Mouse (Mus musculus) cerebellum, postnatal 36 days (tissue): ENCODE measurements around the gene Sema4a.

ENCODE experiments used
- DNase-seq, 2 experiments: peaks; one replicate each; pipeline ENCODE4 v3.0.0; 2021 to 2022; ENCODE audit warnings: mixed read lengths in 2 of 2

Sema4a gene

DNA sequence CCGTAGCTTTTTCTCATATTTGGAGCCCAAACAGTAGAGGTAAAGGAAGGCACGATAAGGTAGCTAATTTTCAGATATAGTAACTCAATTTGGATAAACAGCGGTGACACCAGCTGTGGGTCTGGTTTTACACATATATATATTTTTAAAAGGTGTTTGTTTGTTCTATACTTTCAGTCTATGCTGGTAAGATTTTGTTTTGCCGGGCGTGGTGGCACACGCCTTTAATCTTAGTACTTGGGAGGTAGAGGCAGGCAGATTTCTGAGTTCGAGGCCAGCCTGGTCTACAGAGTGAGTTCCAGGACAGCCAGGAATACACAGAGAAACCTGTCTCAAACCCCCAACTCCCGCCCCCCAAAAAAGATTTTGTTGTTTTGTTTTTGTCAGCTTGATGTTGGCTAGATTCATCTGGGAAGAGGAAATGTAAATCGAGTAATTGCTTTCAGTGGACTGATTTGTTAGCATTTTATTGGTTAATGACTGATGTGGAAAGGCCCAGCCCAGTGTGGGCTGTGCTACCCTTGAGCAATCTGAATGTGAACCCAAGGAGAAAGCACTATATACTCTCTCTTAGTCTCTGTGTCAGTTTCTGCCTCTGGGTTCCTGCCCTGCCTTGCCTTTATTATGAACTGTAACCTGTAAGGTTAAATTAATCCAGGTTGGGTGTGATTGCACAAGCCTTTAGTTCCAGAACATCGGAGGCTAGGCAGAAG lies 35.1 kb downstream of the Sema4a start:
- DNase-seq = no peak

DNA sequence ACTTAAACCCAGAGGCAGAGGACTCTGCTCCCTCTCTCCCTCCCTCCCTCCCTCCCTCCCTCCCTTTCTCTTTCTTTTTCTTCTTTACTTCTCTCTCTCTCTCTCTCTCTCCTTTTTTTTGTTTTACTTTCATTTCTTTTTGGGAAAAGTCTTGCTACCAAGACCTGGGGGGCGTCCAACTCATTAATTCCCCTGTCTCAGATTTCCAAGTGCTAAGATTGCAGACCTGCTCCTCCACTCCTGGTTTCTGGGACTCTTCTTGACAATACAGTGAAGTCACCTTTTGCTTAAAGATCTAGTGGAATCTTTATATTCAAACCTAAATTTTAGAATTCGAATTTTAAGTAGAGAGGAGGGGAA lies 35.7 kb downstream of the Sema4a start:
- DNase-seq = no peak

DNA sequence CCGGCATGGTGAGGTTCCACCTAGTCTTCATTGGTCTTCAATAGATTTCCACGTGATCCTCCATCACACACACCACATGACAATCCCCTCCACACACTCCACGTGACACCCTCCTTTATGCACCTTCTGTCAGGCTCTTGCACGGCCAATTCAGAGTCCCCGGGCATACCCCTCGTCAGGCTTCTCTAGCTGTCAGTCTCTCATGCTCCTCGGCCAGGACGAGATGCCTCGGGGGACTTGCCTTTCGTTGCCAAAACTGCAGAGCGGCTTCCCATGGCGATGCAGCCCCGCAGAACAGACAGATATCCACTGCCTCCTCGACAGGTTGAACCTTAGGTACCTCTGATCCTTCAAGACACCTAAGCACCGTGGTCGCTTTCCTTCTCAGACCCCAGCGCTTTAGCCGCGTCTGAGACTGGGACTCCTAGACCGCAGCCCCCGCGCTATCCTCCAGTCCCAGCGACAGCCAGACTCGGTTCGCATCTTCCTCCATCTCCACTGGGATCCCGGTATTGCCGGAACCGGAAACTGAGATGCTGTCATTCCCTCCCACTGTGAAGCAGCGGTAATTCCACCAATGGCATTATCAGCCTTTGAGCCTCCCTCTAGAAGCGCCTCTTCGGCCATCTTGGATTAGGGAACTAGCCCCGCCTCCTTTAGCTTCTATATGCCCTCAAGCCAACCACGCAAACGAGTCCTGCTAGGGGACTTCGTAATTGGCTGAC lies 36.2 kb downstream of the Sema4a start, which contains the start of gene Slc25a44:
Gene Slc25a44, minus strand, starts transcription at position 535 of the 725 bp plus-strand sequence.
- peak; percentile 92 to 95 for DNase-seq

DNA sequence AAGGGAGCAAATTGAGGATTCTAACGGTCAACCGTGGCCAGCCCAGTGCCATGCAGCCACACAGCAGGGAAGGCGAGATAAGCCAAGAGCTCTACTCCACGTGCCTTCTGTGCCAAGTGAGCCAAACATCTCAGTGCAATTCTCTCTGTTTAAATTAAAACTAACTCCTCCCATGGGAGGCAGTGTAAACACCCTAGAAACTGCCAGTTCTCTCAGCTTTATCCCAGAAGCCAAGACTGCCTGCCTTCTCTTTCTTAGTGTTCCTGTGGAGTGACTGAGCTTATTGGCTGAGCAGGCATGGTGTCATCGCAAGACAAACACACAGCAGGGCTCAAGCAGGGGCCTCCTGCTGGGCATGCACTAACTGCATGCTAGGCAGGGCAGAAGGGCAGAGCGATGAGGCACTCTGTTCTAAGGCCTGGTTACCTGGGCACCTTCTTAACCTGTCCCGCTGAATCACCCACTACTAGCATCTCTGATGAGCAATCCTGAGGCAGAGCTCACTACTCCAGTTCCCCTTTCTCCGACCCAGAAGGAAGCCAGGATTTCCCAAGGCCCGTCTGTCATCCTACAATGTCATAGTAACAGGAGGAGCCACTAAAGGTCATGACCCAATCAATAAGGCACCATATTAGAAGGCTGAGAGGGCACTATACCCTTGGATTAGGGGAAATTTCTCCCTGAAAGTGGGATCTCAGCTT lies 38.8 kb downstream of the Sema4a start:
- DNase-seq = peak; percentile 72 to 74

DNA sequence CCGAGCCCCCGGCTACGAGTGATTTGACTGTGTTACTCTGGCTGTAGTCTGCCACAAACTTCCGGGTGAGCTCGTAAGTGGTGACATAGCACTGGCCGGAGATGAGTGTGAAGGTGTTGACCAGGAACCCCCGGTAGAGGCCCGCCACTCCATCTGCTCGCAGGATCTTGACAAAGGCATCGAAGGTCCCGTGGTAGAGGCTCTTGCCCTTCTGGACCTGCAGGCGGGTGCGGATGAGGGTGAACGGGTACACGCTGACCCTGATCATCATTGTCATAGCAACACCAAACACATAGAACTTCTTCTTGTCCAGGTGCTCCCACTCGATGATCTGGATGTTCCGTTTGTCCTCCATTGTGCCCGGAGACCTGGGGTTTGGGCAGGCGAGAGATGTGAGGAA lies 40.2 kb downstream of the Sema4a start:
- no peak for DNase-seq

DNA sequence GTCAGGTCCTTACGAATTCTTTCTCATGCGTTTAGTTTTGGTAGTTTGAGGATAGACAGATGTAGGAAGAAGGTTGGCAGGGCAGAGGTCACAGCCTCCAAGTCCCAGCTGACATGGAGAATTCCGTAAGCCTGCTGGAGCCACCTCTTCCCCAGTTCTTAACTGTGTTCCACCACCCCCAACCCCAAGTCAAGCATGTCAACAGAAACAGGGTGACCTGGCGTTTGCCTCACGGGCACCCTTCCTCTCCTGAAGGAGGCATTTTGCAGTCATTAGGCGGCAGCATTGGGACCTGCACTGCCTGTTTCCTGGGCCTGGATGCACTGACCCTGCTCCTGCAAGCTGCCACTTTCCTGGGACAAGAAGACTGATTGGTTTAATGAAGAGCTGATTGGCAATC lies 43.0 kb downstream of the Sema4a start:
- no peak for DNase-seq

DNA sequence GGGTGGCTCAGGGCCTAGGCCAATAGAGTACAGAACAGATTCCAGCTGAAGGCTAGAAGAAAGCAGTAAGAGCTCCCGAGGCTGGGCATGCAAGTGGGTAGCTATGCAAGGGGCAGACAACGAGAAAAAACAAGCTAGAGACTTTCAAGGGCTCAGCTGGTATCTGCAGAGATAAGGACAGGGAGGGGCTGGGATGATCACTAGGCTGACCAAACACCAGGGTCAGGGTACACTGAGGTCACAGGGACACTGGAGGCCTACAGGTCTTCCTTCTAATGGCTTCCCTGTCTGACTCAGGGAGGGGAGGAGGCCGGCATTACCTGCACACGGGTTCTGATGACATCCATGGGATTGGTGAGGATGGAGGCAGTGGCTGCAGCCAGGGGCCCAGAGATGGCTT lies 45.3 kb downstream of the Sema4a start:
- no peak for DNase-seq

DNA sequence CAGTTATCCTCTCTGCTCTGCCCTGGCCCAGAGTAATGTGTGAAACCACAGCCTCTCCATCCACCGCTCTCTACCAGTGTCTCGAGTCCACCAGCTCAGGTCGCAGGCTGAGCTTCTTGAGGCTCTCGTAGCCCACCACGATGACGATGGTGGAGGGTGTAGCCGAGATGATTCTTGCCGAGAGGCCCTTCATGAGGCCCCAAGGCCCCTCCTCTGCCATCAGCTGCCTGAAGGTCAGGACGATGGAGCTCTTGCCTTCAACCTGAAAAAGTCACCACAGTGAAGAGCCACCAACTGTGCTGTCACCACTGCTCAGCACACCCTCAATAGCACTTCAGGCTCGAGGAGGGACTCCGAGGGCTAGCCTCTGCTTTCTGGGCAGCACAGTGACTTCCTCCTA lies 48.3 kb downstream of the Sema4a start:
- DNase-seq = no peak

DNA sequence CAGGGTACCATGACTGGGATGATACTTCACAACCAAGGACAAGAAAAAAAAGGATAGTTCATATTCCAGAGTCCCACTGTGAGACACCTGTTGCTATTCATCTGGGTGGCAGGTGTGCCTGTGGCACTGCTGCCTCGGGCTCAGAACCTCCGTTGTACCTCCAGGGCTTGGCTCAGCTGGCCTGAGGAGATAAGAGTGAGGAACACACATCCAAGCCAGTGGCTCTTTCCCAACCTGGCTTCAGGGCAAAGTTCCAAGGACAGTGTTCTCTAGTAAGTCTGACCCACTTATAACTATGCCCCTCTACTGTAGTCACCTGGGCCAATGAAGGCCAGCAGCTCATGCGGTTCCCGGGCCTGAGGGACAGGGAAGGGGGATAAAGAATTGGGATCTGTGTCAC lies 49.3 kb downstream of the Sema4a start:
- no peak for DNase-seq

DNA sequence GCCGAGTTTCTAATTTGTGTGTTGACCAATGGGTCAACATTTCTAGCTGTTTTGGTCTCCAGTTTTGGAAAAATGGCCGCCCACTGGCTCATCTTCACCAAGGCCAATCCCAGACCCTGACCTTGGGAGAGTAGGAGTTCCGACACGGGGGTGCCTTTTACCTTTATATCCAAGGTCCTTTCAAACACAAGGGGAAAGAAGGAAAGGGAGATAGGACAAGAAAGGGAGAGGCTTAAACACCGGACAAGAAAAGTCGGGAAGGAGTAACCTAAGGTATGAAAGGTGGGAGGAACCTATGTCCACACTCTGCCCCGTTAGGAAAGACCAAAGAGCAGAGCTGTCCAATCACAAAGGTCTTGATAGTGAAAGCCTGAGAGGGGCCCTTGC lies 50.3 kb downstream of the Sema4a start:
- no peak for DNase-seq

DNA sequence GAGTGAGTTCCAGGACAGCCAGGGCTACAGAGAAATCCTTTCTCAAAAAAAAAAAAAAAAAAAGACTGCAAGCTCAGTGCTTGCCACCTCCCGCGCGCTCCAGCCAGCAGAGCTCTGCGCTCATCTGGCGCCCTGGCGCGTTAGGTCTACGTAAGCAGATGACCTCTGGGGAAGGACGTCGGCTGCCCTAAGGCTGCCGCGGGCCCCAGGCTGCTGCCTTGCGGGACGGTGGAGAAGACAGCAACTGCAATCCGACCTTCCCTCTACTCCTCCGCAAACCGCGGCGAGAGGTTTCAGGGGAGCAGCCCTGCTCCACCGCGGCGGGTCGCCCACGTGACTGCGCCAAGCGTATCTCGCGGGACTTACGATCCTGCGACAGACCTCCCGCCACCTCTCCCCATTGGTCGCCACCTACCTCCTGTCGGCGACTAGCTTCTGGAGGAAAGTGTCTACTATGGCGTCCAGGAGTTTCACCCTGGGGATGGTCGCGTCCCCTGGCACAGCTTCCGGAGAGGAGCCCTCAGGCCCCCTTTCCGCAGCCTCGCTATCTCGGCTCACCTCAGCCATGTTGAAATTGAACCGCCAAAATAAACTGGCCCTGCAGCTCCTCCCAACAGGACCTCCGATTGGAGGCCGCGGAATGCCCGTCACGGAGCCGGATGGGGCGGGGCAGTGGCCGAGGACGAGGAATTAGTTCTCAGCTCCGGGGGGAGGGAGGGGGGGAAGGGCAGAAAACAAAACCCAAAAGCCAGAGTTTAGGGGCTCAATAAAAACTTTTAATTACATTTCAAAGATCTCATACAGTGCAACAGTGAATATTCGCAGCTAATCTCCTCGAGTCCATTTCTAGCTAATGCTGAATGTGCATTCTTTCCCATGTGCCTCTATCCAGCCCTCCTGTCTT lies 51.0 kb downstream of the Sema4a start, which contains the start of gene Pmf1:
Gene Pmf1, minus strand, starts transcription at position 591 of the 904 bp plus-strand sequence.
- peak; percentile 84 to 91 for DNase-seq

DNA sequence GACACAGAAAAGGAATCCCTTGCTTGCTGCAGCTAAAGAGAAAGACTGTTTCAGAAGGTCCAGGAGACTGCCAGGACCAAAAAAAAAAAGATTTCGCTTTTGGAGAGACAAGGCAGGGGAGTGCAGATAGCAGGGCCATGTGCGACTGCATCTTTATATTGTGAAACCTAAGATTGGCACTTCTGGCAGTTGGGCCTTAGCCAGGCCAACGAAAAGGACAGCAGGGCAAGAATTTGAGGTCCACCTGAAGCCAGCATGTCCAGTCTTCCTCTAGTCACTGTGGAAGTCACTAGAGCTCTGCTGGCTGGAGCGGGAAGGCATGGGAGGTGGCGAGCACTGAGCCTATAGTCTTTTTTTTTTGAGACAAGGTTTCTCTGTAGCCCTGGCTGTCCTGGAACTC lies 52.0 kb downstream of the Sema4a start:
- DNase-seq = no peak

DNA sequence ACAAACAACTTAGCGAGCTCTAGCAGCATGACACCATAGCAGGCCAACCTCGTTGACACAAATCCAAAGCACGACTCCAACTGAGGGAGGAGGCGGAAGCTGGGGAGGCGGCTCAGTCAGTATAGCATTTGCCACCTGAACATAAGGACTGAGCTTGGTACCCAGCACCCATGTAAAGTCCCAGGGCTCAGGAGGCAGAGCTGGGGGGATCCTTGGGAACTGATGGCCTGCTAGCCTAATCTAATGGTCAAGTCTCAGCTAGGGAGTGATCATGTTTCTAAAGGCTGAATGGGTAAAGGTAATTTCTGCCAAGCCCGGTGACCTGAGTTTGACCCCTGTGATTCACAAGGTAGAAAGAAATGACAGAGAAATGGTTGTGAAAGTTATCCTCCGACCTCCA lies 53.5 kb downstream of the Sema4a start:
- DNase-seq = no peak

DNA sequence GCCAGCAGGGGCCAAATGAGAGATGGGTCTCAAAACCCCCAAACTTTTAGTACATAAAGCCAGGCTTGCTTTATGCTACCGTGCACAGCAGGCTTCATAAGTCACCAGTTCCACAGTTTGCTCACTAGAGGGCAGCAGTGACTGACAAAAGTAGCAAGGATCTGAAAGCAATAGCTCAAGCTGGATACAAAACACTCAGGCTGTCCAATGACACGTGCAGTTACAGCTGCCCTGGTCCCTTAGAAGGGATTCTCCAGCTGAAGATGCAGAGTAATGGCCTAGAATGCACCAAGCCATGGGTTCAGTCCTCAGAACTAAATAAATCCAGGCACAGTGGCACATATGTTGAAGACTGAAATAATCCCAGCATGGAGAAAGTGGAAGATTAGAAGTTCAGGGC lies 53.9 kb downstream of the Sema4a start:
- DNase-seq = peak; percentile 61 to 70

DNA sequence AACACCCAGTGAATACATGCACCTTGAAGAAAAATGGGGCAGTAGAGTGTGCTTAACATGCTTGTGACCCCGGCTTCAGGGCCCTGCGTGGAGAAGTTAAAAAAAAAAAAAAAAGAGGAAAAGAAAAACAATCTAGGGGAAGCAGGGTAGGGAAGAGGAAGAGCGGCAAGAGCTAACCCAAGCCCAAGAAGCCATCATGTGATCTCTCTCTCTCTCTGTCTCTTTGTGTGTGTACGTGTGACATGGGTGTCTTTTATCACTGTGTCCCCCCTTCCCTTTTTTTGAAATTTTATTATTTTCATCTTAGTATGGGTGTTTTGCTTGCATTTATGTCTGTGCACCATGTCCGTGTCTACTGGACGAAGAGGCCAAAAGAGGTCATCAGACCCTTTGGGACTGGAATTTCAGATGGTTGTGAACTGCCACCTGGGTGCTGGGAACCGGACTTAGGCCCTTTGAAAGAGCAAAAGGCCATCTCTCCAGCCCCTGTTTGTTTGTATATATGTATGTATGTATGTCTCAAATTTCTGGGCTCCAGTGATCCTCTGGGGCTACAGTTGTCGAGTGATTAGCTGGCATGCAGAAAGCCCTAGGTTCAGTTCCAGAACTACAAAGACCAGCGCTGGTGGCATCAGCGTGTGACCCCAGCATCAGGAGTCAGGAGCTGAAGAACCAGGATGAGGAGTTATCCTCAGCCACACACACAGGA lies 57.3 kb downstream of the Sema4a start:
- no peak for DNase-seq

DNA sequence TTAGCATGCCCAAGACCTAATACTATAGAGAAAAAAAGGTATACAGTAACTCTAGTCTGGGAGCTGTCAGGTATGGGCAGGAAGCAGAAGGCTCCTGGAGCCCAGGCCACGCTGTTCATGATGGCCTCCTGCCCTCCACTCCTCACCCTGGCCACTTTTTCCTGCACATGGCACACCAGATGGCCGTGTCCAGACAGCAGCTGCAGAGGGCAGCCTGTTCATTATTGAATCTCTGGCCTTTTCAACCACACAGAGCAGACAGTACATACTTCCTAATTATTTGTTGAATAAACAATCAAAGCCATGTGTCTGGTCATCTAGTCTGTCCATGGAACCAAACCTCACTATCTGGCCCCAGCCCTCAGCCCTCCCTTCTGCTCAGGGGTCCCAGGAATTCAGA lies 62.3 kb downstream of the Sema4a start:
- DNase-seq = peak; percentile 80 to 83

DNA sequence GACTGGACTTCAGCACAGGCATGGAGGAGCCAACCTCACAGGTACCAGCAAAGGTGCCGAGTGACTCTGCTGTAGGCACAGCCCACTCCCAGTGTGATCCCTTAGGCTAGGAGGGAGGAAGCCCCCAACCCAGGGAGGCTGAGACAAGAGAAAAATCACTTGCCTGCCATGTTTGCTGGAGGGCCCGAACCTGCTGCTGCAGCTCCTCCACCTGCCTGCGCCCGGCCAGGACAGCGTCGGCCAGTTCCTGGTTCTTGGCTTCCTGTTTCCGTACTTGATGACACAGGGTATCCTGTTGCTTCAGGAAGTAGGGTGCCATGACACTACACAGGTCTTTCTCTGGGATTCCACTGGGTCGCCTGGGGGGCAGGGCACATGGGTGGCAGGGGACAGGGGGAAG lies 65.2 kb downstream of the Sema4a start:
- DNase-seq = no peak

DNA sequence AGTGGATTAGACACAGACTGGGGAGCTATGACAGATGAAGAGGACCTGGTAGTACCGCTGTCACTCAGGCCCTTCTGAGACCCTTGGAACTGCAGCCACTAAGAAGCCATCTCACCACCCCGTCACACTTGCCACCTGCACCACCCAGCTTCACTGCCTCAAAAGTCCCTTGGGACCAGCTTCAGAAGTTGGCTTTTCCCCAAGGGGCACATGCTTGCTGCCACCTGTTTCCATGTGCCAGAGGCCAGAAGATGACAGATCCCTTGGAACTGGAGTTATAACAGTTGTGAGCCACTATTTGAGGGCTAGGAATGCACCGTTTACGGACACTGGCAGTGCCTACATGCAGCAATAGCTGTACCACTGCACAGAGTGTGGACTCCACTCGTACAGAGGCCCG lies 65.7 kb downstream of the Sema4a start:
- no peak for DNase-seq

DNA sequence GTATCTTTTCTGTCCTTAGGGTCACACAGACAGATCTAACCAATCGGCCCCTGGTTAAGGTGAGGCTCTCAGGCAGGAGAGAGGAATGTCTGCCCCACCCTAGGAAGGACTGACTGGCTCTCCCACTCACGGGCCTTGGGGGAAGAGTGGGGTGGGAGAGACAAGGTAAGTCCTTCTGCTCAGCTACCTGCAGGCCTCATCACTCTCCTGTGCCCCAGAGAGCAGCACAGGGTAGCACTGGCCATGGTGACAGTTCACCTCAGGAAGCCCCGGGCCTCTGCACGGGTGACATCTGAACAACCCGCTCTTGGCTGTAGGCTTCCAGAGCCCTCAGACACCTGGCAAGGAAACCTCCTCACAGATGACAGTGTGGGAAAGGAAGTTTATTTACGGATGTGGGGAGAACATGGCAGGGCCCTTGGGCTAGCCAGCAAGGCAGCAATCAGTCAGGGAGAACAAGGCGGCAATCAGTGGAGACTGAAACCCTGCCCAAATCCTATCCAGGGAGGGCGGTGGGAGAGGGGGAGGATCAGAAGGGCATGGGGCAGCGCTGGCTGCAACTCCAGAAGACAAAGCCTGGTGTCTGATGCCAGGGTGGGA lies 67.1 kb downstream of the Sema4a start:
- DNase-seq = no peak
